Mouse (Mus musculus) liver, postnatal 0 days (tissue): ENCODE measurements at regions not wholly inside any gene's neighbourhood (a gene's known extent, or its start where the extent isn't known, plus 50 kb on each side); places are given as distances from the start of the nearest gene placed in this dataset.
A peak's percentile ranks its signal among the peaks of the same experiment; 100 is the strongest.

Source experiments
- ATAC-seq: fragments of 200-750 bp; cut with Nextera tagmentation; 2 replicates; pipeline ENCODE4 v1.8.0; 2017; ENCODE audit warnings: mild to moderate bottlenecking, moderate library complexity
- DNase-seq: peaks from one replicate; pipeline ENCODE4 v3.0.0-alpha.2; 2016
- H3K27ac ChIP-seq: fragments of 300-500 bp; sonication (generic); 2 replicates; pipeline ENCODE4 v1.5.1; 2014; ENCODE audit warnings: antibody characterized with exemption, moderate library complexity, mild to moderate bottlenecking, low read depth
- H3K27me3 ChIP-seq: fragments of 300-500 bp; sonication (generic); 2 replicates; pipeline ENCODE4 v1.6.1; 2014; ENCODE audit warnings: low read length, control low read depth, mixed read lengths; ENCODE audit not compliant: insufficient read depth
- H3K36me3 ChIP-seq: fragments of 300-500 bp; sonication (generic); replicated peaks from 2 replicates; pipeline ENCODE4 v1.6.1; 2014; ENCODE audit warnings: mild to moderate bottlenecking, control low read depth, low read length, moderate library complexity, mixed read lengths; ENCODE audit not compliant: insufficient read depth
- H3K4me1 ChIP-seq: fragments of 300-500 bp; sonication (generic); 2 replicates; pipeline ENCODE4 v1.6.1; 2014; ENCODE audit warnings: antibody characterized with exemption, mild to moderate bottlenecking, control low read depth; ENCODE audit not compliant: insufficient read depth
- H3K4me2 ChIP-seq: fragments of 300-500 bp; sonication (generic); 2 replicates; pipeline ENCODE4 v1.6.1; 2014; ENCODE audit warnings: low read depth, mild to moderate bottlenecking, low read length, moderate library complexity, mixed read lengths
- H3K4me3 ChIP-seq: fragments of 300-500 bp; sonication (generic); 2 replicates; pipeline ENCODE4 v1.5.1; 2014; ENCODE audit warnings: low read depth, low read length
- H3K9ac ChIP-seq: fragments of 300-500 bp; sonication (generic); replicated peaks from 2 replicates; pipeline ENCODE4 v1.6.1; 2014; ENCODE audit warnings: mild to moderate bottlenecking, moderate library complexity
- H3K9me3 ChIP-seq: fragments of 300-500 bp; sonication (generic); 2 replicates; pipeline ENCODE4 v1.6.1; 2016; ENCODE audit warnings: mild to moderate bottlenecking, control low read depth, low read length, mixed read lengths
- CTCF ChIP-seq: sonication (generic); IDR thresholded peaks from 2 replicates; pipeline ENCODE4 v1.5.1; 2016; ENCODE audit warnings: antibody characterized with exemption, low read depth
- EP300 ChIP-seq: IDR thresholded peaks from 2 replicates; pipeline ENCODE4 v1.6.1; 2016; ENCODE audit warnings: antibody characterized with exemption, low read depth, mild to moderate bottlenecking
- WGBS: fragments of 180-500 bp; shearing (Covaris S2); extraction: QIAGEN DNeasy Blood & Tissue Kit; methylation state at CpG from one replicate; pipeline ENCODE4 v1.1.7; 2014; ENCODE audit not compliant: insufficient replicate concordance; 5-methylcytosine and 5-hydroxymethylcytosine counted together

DNA sequence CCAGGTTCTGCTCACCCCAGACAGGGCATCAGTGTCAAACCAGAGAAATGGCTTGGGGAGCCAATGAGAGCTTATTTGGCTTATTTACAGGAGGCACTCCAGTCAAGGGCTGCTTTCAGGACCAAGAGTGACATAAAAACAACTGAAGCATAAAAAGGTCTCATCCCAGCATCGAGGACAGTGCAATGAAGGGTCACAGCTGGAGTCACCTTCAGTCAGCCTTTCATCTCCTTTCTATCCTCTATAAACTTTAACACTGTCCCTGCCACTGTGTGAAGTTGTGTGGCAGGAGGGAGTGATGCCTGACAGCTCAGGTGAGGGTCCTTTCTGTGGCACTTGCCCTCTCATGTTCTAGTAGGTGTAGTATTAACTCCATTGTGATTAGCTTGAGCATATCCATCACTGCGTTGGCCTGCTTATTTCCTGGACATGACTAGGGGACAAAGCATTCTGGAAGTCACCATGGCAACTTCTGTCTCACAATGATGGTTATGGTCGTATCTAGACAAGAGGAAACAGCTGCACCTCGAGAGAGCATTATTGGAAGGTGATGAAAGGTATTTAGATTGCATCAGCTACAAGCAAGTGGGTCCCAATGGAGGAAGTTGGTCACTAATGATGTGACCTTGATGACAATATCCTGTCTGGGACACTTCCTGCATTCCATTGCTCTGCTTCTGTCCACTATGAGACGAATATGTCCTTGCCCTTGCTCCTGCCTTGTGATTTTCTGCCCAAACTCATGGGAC, 87.8 kb upstream of the Enpp6 start:
- no peak for TF ChIP-seq CTCF
- TF ChIP-seq EP300: peak; percentile 51; the same call in 1 of the 2 replicates
- Histone ChIP-seq H3K4me2 (no peak overlapping the region), H3K36me3 (no peaks in the 10 kb centered on the region), H3K9ac (no peak overlapping the region), H3K9me3 (no peaks in the 10 kb centered on the region), H3K27me3 (no peaks in the 10 kb centered on the region), H3K4me1 (no peaks in the 10 kb centered on the region), H3K4me3 (no peak overlapping the region), H3K27ac (no peak overlapping the region)
- 38% methylated on average over 5 of the region's 5 CpGs for WGBS
- DNase-seq (no peak), ATAC-seq (peak; percentile 35; the same call in 1 of the 2 replicates)

DNA sequence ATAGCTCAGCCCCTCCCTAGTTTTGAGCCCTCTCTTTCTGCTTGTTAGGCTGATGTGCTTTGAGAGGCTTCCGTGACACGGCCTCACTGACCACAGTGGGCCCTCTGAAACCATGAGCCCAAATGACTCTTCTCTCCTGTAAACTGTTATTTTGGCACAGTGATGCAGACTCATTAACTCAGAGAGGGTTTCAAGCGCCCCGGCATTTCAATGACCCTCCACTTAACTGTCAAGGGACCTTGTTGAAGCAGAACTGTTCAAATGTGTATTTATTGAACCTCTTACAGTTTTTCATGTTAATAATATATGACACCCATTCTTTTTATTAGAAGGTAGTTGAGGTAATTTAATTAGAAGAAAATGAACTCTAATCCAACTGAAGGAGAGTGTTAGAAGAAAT, 85.9 kb upstream of the Enpp6 start:
- H3K4me1 ChIP-seq: no peaks in the 10 kb centered on the region
- DNase-seq (no peak), ATAC-seq (no peak)
- H3K36me3 ChIP-seq: no peaks in the 10 kb centered on the region
- TF ChIP-seq CTCF (no peak), EP300 (no peak)
- H3K4me3 ChIP-seq: no peak overlapping the region
- H3K4me2 ChIP-seq: no peak overlapping the region
- no peak overlapping the region for H3K9ac ChIP-seq
- WGBS: 82% methylated on average over 4 of the region's 4 CpGs
- no peak overlapping the region for H3K27ac ChIP-seq
- H3K9me3 ChIP-seq: no peaks in the 10 kb centered on the region
- no peaks in the 10 kb centered on the region for H3K27me3 ChIP-seq

GRCm38 (mm10) chr8:46904731-46905130, 82.0 kb upstream of the Enpp6 start:
- no peaks in the 10 kb centered on the region for H3K9me3 ChIP-seq
- H3K36me3 ChIP-seq: no peaks in the 10 kb centered on the region
- WGBS: 54% methylated on average over 3 of the region's 3 CpGs
- H3K9ac ChIP-seq: no peak overlapping the region
- ATAC-seq (no peak), DNase-seq (no peak)
- TF ChIP-seq EP300: no peak
- no peak for TF ChIP-seq CTCF
- H3K4me2 ChIP-seq: no peak overlapping the region
- no peak overlapping the region for H3K27ac ChIP-seq
- no peak overlapping the region for H3K4me3 ChIP-seq
- no peaks in the 10 kb centered on the region for H3K27me3 ChIP-seq
- no peaks in the 10 kb centered on the region for H3K4me1 ChIP-seq

- ATAC-seq: no peak
- TF ChIP-seq EP300 (no peak), CTCF (no peak)
- 75% methylated on average over 11 of the region's 11 CpGs for WGBS
These were observed 79.3 kb upstream of the Enpp6 start for GRCm38 (mm10) chr8:46907390-46907789.

GRCm38 (mm10) chr8:46908186-46908585, 78.5 kb upstream of the Enpp6 start:
- H3K27ac ChIP-seq: no peak overlapping the region
- no peaks in the 10 kb centered on the region for H3K27me3 ChIP-seq
- no peaks in the 10 kb centered on the region for H3K36me3 ChIP-seq
- no peaks in the 10 kb centered on the region for H3K9me3 ChIP-seq
- H3K4me1 ChIP-seq: no peaks in the 10 kb centered on the region
- DNase-seq (no peak), ATAC-seq (no peak)
- no peak overlapping the region for H3K4me3 ChIP-seq
- 81% methylated on average over 4 of the region's 4 CpGs for WGBS
- no peak overlapping the region for H3K4me2 ChIP-seq
- H3K9ac ChIP-seq: no peak overlapping the region
- TF ChIP-seq CTCF (no peak), EP300 (no peak)

More at GRCm38 (mm10) chr8:46907390-46907789, 79.3 kb upstream of the Enpp6 start:
- Histone ChIP-seq H3K27ac (no peak overlapping the region), H3K36me3 (no peaks in the 10 kb centered on the region), H3K4me2 (no peak overlapping the region), H3K27me3 (no peaks in the 10 kb centered on the region), H3K4me1 (no peaks in the 10 kb centered on the region), H3K9ac (no peak overlapping the region), H3K4me3 (no peak overlapping the region), H3K9me3 (no peaks in the 10 kb centered on the region)
- DNase-seq: no peak

GRCm38 (mm10) chr8:46913956-46914355, 72.7 kb upstream of the Enpp6 start:
- DNase-seq: no peak
- Histone ChIP-seq H3K27me3 (no peaks in the 10 kb centered on the region), H3K4me1 (no peaks in the 10 kb centered on the region), H3K9ac (no peak overlapping the region), H3K9me3 (no peaks in the 10 kb centered on the region), H3K4me2 (no peak overlapping the region), H3K36me3 (no peaks in the 10 kb centered on the region), H3K4me3 (no peak overlapping the region), H3K27ac (no peak overlapping the region)
- WGBS: 26% methylated on average over 5 of the region's 5 CpGs
- ATAC-seq: no peak
- no peak for TF ChIP-seq EP300
- TF ChIP-seq CTCF: no peak
